Mouse (Mus musculus) gastrocnemius, postnatal 36 days (tissue): ENCODE results near the gene Gm30191. TPM values are rescaled to one million over a fixed set of nuclear protein-coding genes. Genes with fewer than 3 reads are reported as not detected.

Experiments used
- DNase-seq, 2 experiments: peaks; one replicate each; pipeline ENCODE4 v3.0.0; 2022
- intact Hi-C: fragments of 180-260 bp; cut with DNase I; formaldehyde crosslinking; loops from one replicate; pipeline ENCODE4 v1.15.1; 2025
- long read RNA-seq, 2 experiments: library from polyadenylated mRNA; stranded (forward); transcript quantifications; one replicate each; pipeline ENCODE4 v2.0.0; 2021
- total RNA-seq, 2 experiments: library from RNA; stranded (reverse); gene quantifications; 2 replicates each; pipeline ENCODE4 v1.2.3; 2021

Gm30191 gene
- total RNA-seq: not detected
- long read RNA-seq, experiment 1: 0 reads
- long read RNA-seq, experiment 2: 0 reads

GRCm38 (mm10) chr4:134246719-134247258, at the start of gene Gm30191:
Gm30191 (plus strand) TSS chr4:134246935.
- intact Hi-C loops: loop anchor here (5.0 kb wide), 2 partner anchors 59 to 126 kb away; partner anchors contain the start of gene Cep85
- DNase-seq: no peak

- intact Hi-C loops: no loop called here
- no peak for DNase-seq
These were observed 47.4 kb upstream of the Gm30191 start for GRCm38 (mm10) chr4:134199371-134199770.

GRCm38 (mm10) chr4:134202904-134203303, 43.8 kb upstream of the Gm30191 start, which contains the start of gene Gm7534:
Gm7534 (minus strand) TSS chr4:134203004.
- intact Hi-C loops: no loop called here
- no peak for DNase-seq

- intact Hi-C loops: no loop called here
These were observed 43.3 kb upstream of the Gm30191 start for GRCm38 (mm10) chr4:134203340-134203896.

GRCm38 (mm10) chr4:134206488-134207053, 40.2 kb upstream of the Gm30191 start:
- no peak for DNase-seq
- intact Hi-C loops: no loop called here

More at GRCm38 (mm10) chr4:134203340-134203896, 43.3 kb upstream of the Gm30191 start:
- no peak for DNase-seq

GRCm38 (mm10) chr4:134222793-134223600, 23.7 kb upstream of the Gm30191 start:
- no peak for DNase-seq
- intact Hi-C loops: no loop called here

- no peak for DNase-seq
- intact Hi-C loops: no loop called here
These were observed 19.5 kb upstream of the Gm30191 start, which contains the start of gene Catsper4 for GRCm38 (mm10) chr4:134227194-134227593. Catsper4 (minus strand) TSS chr4:134227383.

- intact Hi-C loops: no loop called here
- no peak for DNase-seq
These were observed 16.3 kb upstream of the Gm30191 start for GRCm38 (mm10) chr4:134230431-134230830.

- DNase-seq: peak in 1 of 2 experiments; percentile 44
- intact Hi-C loops: no loop called here
These were observed 11.9 kb upstream of the Gm30191 start for GRCm38 (mm10) chr4:134234876-134235275.

- intact Hi-C loops: no loop called here
- DNase-seq: no peak
These were observed 9.0 kb upstream of the Gm30191 start for GRCm38 (mm10) chr4:134237582-134238278.

GRCm38 (mm10) chr4:134238279-134238651, 8.5 kb upstream of the Gm30191 start, which contains the start of gene Cnksr1:
Cnksr1 (minus strand) TSS chr4:134238399.
- intact Hi-C loops: no loop called here
- peak; percentile 67 to 77 for DNase-seq

GRCm38 (mm10) chr4:134238686-134239085, 8.0 kb upstream of the Gm30191 start:
- intact Hi-C loops: no loop called here
- DNase-seq: no peak

GRCm38 (mm10) chr4:134243516-134244250, 3.1 kb upstream of the Gm30191 start, which contains the start of gene E130218I03Rik:
E130218I03Rik (plus strand) TSS chr4:134243662.
- DNase-seq: peak in 1 of 2 experiments; percentile 4
- intact Hi-C loops: no loop called here

GRCm38 (mm10) chr4:134245148-134245843, 1.4 kb upstream of the Gm30191 start, which contains the start of gene Zfp593:
Zfp593 (minus strand) TSS chr4:134245592.
- intact Hi-C loops: loop anchor here (5.0 kb wide), 2 partner anchors 58 to 127 kb away; partner anchors contain the start of gene Cep85
- peak; percentile 92 to 93 for DNase-seq

- no peak for DNase-seq
- intact Hi-C loops: loop anchor here (5.0 kb wide), 2 partner anchors 59 to 126 kb away; partner anchors contain the start of gene Cep85
These were observed 479 bp upstream of the Gm30191 start for GRCm38 (mm10) chr4:134246256-134246655.

GRCm38 (mm10) chr4:134249651-134250050, 2.9 kb downstream of the Gm30191 start:
- intact Hi-C loops: loop anchor here (2.0 to 5.0 kb wide), 4 partner anchors 41 to 228 kb away; partner anchors contain the start of gene Cep85
- peak; percentile 66 to 67 for DNase-seq

GRCm38 (mm10) chr4:134250116-134250929, 3.6 kb downstream of the Gm30191 start:
- intact Hi-C loops: loop anchor here (2.0 to 5.0 kb wide), 2 partner anchors 40 to 227 kb away; no protein-coding TSS in a partner anchor
- DNase-seq: no peak

- DNase-seq: no peak
- intact Hi-C loops: loop anchor here (2.0 to 5.0 kb wide), 2 partner anchors 40 to 226 kb away; no protein-coding TSS in a partner anchor
These were observed 4.2 kb downstream of the Gm30191 start for GRCm38 (mm10) chr4:134250930-134251240.
